Mouse (Mus musculus) cerebellum, adult 2 months (tissue): ENCODE measurements around the gene Iqsec3.

Experiments
- CTCF ChIP-seq: fragments of 200-500 bp; IDR thresholded peaks from 2 replicates; pipeline ENCODE4 v1.5.1; 2011; ENCODE audit warnings: low read depth, mild to moderate bottlenecking, control low read depth, low read length, moderate library complexity, borderline replicate concordance; ENCODE audit not compliant: insufficient read depth
- POLR2A ChIP-seq: fragments of 200-500 bp; IDR thresholded peaks from 2 replicates; pipeline ENCODE4 v1.6.1; 2011; ENCODE audit warnings: low read length, control low read depth, borderline replicate concordance; ENCODE audit not compliant: insufficient read depth

GRCm38 (mm10) chr6:121357232-121357631 is 116.2 kb downstream of the Iqsec3 start:
- TF ChIP-seq POLR2A (no peak), CTCF (no peak)
